Comparison of ENCODE assay signal across 11 mouse cellular contexts in the genomic region with DNA sequence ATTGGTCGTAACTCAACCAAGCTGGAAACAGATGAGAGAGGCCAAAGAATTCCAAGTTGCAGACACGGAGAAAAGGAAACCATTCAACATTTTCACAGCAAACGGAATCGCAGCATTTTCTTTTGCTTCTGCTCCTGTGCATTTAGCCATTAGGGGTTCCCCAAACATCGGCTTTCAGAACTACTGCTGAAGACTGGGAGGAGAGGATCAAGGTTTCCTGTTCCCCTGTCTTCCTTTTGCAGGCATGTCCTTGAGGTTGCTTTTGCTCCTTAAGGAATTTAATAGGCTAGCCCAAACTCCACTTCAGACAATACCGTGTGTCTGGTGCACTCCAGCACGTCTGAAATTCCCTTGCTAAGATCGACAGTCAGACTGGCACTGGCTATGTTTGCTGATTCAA.
A peak's percentile ranks its signal among the peaks of the same experiment; 100 is the strongest.
DNase-seq lines count a peak whose midpoint lies in the region; ATAC-seq and TF ChIP-seq lines count a peak whose summit lies in the region.
"Had no signal": no experiment of that assay in that cellular context is flagged by ENCODE, and none has a peak within 500 bp of the region (broad histone marks: within the 10 kb centered on the region; RNA-seq: fewer than 3 reads in every experiment).

No protein-coding gene starts in this region.

- H3K27ac ChIP-seq in layer of hippocampus, adult 2 months = peak overlapping the region; percentile 78
- H3K27ac ChIP-seq in forebrain, postnatal 0 days (ENCODE audit: low read depth, low read length) = no peak overlapping the region
- H3K27ac ChIP-seq in hindbrain, embryonic 16.5 days (ENCODE audit: low read depth, low read length) = peak overlapping the region; percentile 19
- H3K27ac ChIP-seq in midbrain, embryonic 16.5 days (ENCODE audit: low read length) = peak overlapping the region; percentile 57
- H3K27ac ChIP-seq: lung, embryonic 15.5 days had no signal

- no peak for DNase-seq in layer of hippocampus, adult 2 months (ENCODE audit: low spot score in 2 of 2)
- no peak for DNase-seq in layer of hippocampus, postnatal 14 days (ENCODE audit: low spot score in 2 of 2)
- DNase-seq in forebrain, postnatal 0 days = peak; percentile 65
- DNase-seq in urinary bladder, adult 18-20 months (ENCODE audit: low spot score in 2 of 2) = no peak
- DNase-seq in cerebellum, adult 8-10 months = no peak
- DNase-seq: kidney, adult 9 months; thymus, postnatal 14 days had no signal

- no peak for ATAC-seq in forebrain, postnatal 0 days
- no peak for ATAC-seq in hindbrain, embryonic 16.5 days
- ATAC-seq in midbrain, embryonic 16.5 days = no peak
- ATAC-seq: CD4-positive, CD25-positive, alpha-beta regulatory T cell, adult 4 months had no signal

- 25% methylated on average over 8 of the region's 8 CpGs for WGBS in forebrain, postnatal 0 days
- WGBS in hindbrain, embryonic 16.5 days = 47% methylated on average over 8 of the region's 8 CpGs
- WGBS in midbrain, embryonic 16.5 days = 32% methylated on average over 8 of the region's 8 CpGs

- H3K9ac ChIP-seq in forebrain, postnatal 0 days = no peak overlapping the region
- no peak overlapping the region for H3K9ac ChIP-seq in hindbrain, embryonic 16.5 days (ENCODE audit: low read depth, low read length)
- no peak overlapping the region for H3K9ac ChIP-seq in midbrain, embryonic 16.5 days (ENCODE audit: low read depth, low read length)
- H3K9ac ChIP-seq: lung, embryonic 15.5 days had no signal

- no peaks in the 10 kb centered on the region for H3K27me3 ChIP-seq in forebrain, postnatal 0 days (ENCODE audit: insufficient read depth, low read length)
- H3K27me3 ChIP-seq in hindbrain, embryonic 16.5 days (replicated peaks; ENCODE audit: control insufficient read depth, insufficient read depth, low read length) = no peaks in the 10 kb centered on the region
- H3K27me3 ChIP-seq in midbrain, embryonic 16.5 days (ENCODE audit: control insufficient read depth, insufficient read depth, low read depth, low read length) = no peaks in the 10 kb centered on the region
- H3K27me3 ChIP-seq: lung, embryonic 15.5 days had no signal

- 0 out of 2 replicates have a peak, but pooled peaks cover 10% of the 10 kb centered on the region for H3K4me1 ChIP-seq in forebrain, postnatal 0 days (ENCODE audit: insufficient read depth)
- H3K4me1 ChIP-seq in hindbrain, embryonic 16.5 days (ENCODE audit: control insufficient read depth, insufficient read depth, low read depth, low read length) = peaks cover 11% of the 10 kb centered on the region
- H3K4me1 ChIP-seq in midbrain, embryonic 16.5 days (ENCODE audit: control insufficient read depth, insufficient read depth, low read length) = peaks cover 17% of the 10 kb centered on the region
- H3K4me1 ChIP-seq: lung, embryonic 15.5 days had no signal

- no peaks in the 10 kb centered on the region for H3K36me3 ChIP-seq in forebrain, postnatal 0 days (ENCODE audit: insufficient read depth)
- H3K36me3 ChIP-seq in hindbrain, embryonic 16.5 days (ENCODE audit: control insufficient read depth, insufficient read depth, low read length) = no peaks in the 10 kb centered on the region
- no peaks in the 10 kb centered on the region for H3K36me3 ChIP-seq in midbrain, embryonic 16.5 days (ENCODE audit: control insufficient read depth, insufficient read depth, low read length)
- H3K36me3 ChIP-seq: lung, embryonic 15.5 days had no signal

- peak; percentile 56 for TF ChIP-seq CTCF in layer of hippocampus, adult 2 months (conservative IDR thresholded peaks at IDR 0.05)
- peak; percentile 63 for TF ChIP-seq CTCF in forebrain, postnatal 0 days (IDR thresholded peaks at IDR 0.05; ENCODE audit: low read depth)

- H3K9me3 ChIP-seq in forebrain, postnatal 0 days (ENCODE audit: low read length) = no peaks in the 10 kb centered on the region
- H3K9me3 ChIP-seq in hindbrain, embryonic 16.5 days (ENCODE audit: control insufficient read depth, low read length) = no peaks in the 10 kb centered on the region
- H3K9me3 ChIP-seq in midbrain, embryonic 16.5 days (replicated peaks; ENCODE audit: control insufficient read depth, low read length, poor library complexity, severe bottlenecking) = no peaks in the 10 kb centered on the region
- H3K9me3 ChIP-seq: lung, embryonic 15.5 days had no signal

- H3K4me2 ChIP-seq in forebrain, postnatal 0 days (ENCODE audit: low read depth) = peak overlapping the region; percentile 10
- peak overlapping the region; percentile 22; the same call in 1 of the 2 replicates for H3K4me2 ChIP-seq in hindbrain, embryonic 16.5 days (ENCODE audit: low read length)
- H3K4me2 ChIP-seq in midbrain, embryonic 16.5 days (ENCODE audit: low read length) = peak overlapping the region; percentile 34
- H3K4me2 ChIP-seq: lung, embryonic 15.5 days had no signal

- peak overlapping the region; percentile 34 for H3K4me3 ChIP-seq in layer of hippocampus, adult 2 months
- no peak overlapping the region for H3K4me3 ChIP-seq in forebrain, postnatal 0 days (ENCODE audit: low read depth, low read length)
- no peak overlapping the region for H3K4me3 ChIP-seq in hindbrain, embryonic 16.5 days (ENCODE audit: low read length)
- no peak overlapping the region for H3K4me3 ChIP-seq in midbrain, embryonic 16.5 days (ENCODE audit: low read depth, low read length)
- H3K4me3 ChIP-seq: lung, embryonic 15.5 days had no signal
